Mouse (Mus musculus): ENCODE measurements at regions not wholly inside any gene's neighbourhood (a gene's known extent, or its start where the extent isn't known, plus 50 kb on each side); places are given as distances from the start of the nearest gene placed in this dataset.
A peak's percentile ranks its signal among the peaks of the same experiment; 100 is the strongest.

- peak; percentile 3 for DNase-seq
Observed at GRCm38 (mm10) chr7:39596403-39596802, 78.8 kb downstream of the Zfp619 start.

DNA sequence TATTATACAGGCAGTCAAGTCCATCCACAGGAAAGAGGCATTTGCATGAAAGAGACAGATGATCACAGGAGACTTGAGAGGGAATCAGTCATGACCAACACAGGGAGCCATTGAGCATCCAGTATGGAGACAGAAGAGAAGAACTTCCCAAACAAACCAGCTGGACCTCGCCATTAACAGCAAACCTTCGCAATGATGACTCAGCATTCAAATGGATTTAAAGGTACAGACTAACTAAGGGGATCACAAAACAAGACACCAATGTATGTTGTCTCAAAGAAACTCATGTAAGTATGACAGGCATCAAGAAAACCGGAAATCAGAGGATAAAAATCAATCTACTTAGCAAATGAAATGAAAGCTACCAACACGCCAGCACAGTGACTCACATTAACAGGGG is 96.2 kb downstream of the Zfp619 start:
- no peak for DNase-seq

DNA sequence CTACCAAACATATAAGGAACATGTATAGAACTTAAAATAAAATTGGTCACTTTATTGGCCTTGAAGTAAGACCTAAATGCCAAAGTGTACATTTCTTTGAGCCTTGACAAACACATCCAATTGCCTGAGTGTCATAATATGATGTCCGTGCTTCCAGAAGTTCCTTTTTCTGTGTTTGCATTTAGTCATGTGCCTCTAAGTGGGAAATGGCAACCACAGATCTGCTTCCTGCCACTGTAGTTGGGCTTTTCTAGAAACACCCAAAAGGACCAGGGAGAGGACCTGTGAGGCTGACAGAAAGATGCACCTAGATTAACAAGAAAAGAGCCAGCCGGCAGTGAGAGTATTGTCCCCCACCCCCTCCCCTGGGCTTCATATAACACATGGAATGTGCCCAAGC is 97.5 kb downstream of the Zfp619 start:
- DNase-seq: no peak

- DNase-seq: no peak
Observed at GRCm38 (mm10) chr7:39621796-39622195, 104.2 kb downstream of the Zfp619 start.

DNA sequence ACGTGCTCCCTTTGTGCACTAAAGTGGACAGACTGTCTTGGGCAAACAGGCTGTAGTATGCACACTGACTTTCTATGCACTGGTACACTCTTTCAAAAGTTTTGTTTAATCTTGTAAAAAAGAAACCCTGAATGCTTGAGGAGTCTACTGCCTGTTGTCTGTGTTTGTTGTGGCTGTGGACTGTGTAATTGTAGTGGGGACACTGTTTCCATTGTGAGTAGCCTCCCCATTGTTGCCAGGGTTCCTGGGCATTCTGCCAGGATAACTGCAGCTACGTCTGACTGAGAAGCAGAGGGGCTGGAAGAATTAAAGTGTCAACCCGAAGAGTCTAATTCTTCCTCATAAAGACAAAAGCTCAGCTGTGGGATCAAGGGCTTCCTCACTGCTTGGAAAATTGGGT is 115.3 kb downstream of the Zfp619 start:
- DNase-seq: peak; percentile 25

DNA sequence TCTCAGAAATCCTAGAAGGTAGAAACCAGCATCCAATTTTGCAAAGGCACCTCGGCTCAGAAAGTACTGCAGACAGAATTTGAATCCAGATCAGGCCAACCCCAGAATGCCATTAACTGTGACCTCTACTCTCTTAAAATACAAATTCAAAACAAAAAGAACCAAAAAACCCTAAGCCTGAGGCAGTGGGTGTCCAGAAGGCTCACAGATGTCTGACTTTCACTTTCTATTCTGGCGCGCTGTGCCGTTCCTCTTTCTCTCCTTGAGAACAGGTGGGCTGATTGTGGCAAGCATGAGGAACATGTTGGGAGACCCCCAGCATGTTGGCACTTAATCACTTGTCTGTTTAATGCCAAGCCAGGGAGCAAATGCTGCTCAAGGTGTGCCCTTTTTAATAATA is 124.8 kb downstream of the Zfp619 start:
- DNase-seq: no peak

DNA sequence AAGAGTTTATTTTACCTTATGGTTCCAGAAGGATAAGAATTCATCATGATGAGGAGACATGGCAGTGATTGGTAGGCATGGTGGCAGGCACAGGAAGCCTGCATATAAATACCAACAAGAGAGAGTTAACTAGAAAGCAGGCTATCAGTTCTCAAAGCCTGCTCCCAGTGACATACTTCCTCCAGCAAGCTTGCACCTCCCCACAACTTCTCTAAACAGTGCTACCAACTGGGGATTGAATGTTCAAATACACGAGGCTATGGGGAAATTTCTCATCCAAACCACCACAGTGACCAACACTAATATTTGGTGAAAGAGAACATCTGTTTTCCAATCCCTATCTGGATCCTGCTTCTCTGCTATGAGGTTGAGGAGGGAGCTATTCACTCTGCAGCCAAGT is 125.8 kb downstream of the Zfp619 start:
- no peak for DNase-seq

DNA sequence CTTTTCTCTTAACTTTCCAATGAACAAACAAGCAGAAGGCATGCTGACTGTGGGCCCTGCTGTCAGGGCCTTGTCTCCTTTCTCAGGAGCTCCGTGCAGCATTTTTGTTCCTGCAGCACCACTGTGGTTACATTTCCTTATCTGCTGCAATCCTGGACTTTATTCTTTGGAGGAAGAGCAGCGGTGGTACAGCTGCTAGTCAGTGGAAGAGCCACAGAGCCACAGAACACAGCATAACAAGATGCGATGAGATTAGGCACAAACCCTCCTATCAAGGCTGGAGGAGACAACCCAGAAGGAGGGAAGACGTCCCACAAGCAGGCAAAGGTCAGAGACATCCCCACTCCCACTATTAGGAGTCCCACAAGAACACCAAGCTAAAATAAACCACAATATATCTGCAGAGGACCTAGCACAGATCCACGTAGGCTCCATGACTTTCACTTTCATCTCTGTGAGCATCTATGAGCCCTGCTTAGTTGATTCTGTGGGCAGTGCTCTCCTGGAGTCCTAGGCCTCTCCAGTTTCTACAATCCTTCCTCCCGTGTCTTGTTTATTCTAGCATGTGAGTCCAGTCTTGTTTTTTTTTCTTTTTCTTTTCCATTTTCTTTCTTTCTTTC is 133.0 kb downstream of the Zfp619 start:
- DNase-seq: no peak

GRCm38 (mm10) chr7:39654563-39655286 is 137.2 kb downstream of the Zfp619 start:
- no peak for DNase-seq

- peak; percentile 67 for DNase-seq
Observed at GRCm38 (mm10) chr7:39655287-39655652, 137.7 kb downstream of the Zfp619 start.

DNA sequence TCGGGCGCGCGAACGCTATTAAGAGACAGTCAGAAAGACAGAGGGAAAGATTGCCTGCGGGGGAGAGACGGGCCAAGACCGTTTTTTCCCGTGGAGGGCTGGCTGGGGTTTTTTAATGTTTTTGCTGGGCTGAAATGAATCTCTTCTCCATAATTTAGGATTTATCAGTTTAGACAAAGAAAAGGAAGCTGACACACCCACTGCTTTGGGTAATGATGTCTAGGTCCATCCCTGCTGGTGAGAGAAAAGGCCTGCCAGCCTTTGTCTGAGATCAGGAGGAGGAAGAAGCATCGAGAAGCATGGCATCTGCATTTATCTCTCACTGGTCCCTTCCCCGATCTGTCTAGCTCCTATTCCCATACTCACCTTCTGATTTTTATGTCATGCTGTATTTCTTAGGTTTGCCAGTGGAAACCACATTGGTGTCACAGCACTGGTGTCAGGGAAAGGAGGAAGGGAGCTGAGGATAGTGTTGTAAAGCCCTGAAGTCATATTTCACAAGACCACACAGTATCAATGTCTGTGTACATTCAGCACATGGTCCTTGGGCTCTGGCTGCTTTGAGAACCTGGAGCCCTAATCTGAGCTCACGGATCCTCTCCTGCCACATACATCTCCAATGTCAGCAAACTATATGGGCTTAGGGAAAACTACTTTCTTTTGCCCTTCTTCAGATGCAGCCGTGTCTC is 138.3 kb downstream of the Zfp619 start:
- no peak for DNase-seq

DNA sequence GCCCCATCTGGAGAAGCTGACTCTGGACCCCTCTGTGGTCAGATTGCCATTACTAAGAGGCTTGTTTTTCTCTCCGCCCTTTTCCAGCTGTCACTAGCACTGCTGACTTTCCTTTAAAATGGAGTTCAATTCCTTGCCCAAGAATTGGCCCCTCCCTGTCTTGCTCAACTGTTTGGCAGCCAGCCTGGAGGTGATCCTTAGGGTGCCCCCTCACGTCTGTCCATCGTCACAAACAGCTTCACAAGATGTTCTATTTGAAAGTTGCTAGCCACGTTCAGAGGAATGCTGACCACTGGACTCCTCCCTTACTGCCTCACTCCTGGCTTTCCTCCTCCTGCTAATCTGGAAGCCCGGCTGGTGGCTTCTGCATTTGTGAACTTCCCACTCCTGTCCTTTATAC is 142.0 kb downstream of the Zfp619 start:
- DNase-seq: no peak

GRCm38 (mm10) chr7:39675124-39675846 is 157.7 kb downstream of the Zfp619 start:
- no peak for DNase-seq

DNA sequence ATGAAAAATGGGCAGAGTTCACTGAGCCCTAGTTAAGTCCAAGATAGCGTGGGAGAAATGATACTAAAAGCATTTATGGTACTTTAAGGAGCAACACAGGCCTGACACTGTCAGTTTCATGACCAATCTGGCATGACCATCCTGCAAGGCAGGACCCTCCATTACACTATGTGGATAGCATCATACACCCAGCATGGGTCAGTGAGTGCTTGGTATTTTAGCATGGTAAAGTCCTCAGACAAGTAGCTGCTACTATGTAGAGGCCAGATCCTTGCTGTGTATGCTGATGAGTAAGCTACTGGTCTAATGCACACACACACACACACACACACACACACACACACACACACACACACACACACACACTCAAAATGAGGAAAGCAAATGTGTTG is 158.3 kb downstream of the Zfp619 start:
- no peak for DNase-seq

GRCm38 (mm10) chr7:39680411-39680810 is 162.8 kb downstream of the Zfp619 start:
- no peak for DNase-seq

GRCm38 (mm10) chr7:39696589-39696988 is 179.0 kb downstream of the Zfp619 start:
- no peak for DNase-seq

GRCm38 (mm10) chr7:39701506-39701905 is 183.9 kb downstream of the Zfp619 start:
- DNase-seq: no peak

- DNase-seq: no peak
Observed at GRCm38 (mm10) chr7:39705118-39706095, 187.8 kb downstream of the Zfp619 start.

DNA sequence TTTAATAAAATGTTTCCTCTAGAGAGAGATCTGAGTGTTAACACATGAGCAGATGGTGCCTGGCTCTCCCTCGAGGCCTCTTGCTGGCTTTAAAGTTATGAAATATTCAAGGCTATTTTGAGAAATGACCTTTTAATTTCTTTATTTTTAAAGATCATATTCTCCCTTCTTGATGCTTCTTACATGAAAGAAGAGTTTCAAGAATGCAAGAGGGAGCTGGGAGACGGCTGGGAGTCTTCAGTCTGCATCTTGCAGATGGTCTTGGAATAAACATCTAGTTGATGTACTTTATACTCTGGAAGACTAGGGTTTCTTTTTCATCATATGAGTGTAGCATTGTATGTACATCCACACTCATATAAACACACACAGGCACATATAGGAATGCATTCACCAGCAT is 189.0 kb downstream of the Zfp619 start:
- DNase-seq: peak; percentile 4

DNA sequence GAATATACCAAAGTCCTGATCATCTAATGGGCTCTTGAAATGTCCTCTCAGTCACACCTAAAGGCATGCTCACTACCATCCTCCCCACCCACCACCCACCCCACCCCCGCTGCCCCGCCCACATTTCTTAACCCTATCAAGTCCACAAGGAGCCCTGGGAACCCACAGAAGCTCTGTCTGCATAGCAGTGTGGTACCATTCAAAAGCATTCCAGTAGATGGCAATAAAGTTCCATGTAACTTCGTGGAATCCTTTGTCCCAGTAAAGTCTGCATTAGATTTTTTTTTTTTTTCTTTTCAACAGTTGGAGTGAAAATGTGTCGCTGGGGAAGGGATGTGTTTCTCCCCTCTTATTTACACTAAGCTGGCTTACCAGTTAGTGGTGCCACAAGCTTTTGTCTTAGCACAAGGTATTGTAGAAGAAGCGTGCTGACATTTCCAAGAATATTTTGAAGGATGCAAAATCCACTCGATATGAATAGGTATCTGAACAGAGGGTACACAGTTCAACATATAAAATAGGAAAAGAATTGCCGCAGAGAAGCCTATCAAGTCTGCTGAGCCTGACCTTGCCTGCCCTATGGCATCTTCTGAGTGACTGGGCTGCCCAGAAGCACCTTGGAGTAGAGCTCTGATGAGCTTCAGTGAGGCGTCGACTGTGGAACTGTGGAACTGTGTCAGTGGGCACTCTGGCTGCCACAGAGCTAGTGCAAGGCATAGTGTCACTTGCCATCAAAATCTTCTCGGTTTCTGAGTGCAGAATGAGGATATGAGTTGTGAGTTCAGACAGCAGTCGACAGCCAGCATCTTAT is 199.0 kb downstream of the Zfp619 start:
- peak; percentile 17 for DNase-seq

DNA sequence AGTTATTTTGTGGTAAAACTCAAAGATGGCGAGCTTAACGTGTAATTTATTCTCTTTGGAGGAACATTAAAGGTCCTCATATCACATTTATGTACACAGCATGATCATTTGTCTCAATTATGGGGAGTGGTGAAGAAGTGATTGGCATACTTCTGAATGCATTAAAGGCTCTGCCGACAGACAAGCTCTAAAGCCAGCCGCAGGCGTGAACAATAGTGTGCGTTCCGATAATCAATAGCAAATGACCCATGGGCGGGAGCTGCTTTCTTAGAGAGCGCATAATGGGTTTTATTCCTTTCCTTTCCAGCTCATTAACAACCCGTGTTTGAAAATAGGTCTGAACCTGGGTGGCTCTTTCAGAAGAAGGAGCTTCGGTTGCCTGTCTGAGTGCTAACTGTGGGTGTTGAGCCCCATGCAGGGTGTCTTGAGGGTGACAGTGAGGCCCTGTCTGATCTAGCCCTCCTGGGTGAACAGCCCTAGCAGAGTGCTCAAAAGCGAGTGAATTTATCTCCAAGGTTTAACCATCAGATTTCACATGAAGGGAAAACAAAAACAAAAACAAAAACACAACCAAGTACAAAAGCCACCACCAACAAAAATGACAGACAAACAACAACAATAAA is 210.5 kb downstream of the Zfp619 start:
- no peak for DNase-seq
